Mouse (Mus musculus): ENCODE data around the gene Shroom3. TPM values are rescaled to one million over a fixed set of nuclear protein-coding genes. Genes with fewer than 3 reads are reported as not detected.
A peak's percentile ranks its signal among the peaks of the same experiment; 100 is the strongest.

Gene Shroom3
- total RNA-seq, 2 experiments from 2014 or later, result 8.5 to 9.7 TPM

- no peak for DNase-seq
Observed at GRCm38 (mm10) chr5:92698131-92698836, 15.0 kb downstream of the Shroom3 start.

- no peak for DNase-seq
Observed at GRCm38 (mm10) chr5:92698837-92699529, 15.7 kb downstream of the Shroom3 start.

- DNase-seq, result no peak
Observed at GRCm38 (mm10) chr5:92701750-92702149, 18.5 kb downstream of the Shroom3 start.

- DNase-seq, result no peak
Observed at GRCm38 (mm10) chr5:92703671-92704070, 20.4 kb downstream of the Shroom3 start.

GRCm38 (mm10) chr5:92707921-92708491, 24.8 kb downstream of the Shroom3 start:
- DNase-seq, result peak; percentile 35

GRCm38 (mm10) chr5:92710779-92711178, 27.5 kb downstream of the Shroom3 start:
- peak; percentile 54 for DNase-seq

GRCm38 (mm10) chr5:92711666-92712290, 28.5 kb downstream of the Shroom3 start:
- no peak for DNase-seq

GRCm38 (mm10) chr5:92712621-92713395, 29.6 kb downstream of the Shroom3 start:
- DNase-seq, result no peak

GRCm38 (mm10) chr5:92714886-92715285, 31.7 kb downstream of the Shroom3 start:
- DNase-seq, result no peak

GRCm38 (mm10) chr5:92715319-92715718, 32.1 kb downstream of the Shroom3 start:
- no peak for DNase-seq

GRCm38 (mm10) chr5:92715890-92716289, 32.7 kb downstream of the Shroom3 start:
- DNase-seq, result no peak

GRCm38 (mm10) chr5:92717666-92718360, 34.6 kb downstream of the Shroom3 start:
- DNase-seq, result no peak

GRCm38 (mm10) chr5:92718856-92719255, 35.6 kb downstream of the Shroom3 start:
- no peak for DNase-seq

GRCm38 (mm10) chr5:92721610-92722009, 38.4 kb downstream of the Shroom3 start:
- DNase-seq, result peak; percentile 17

- DNase-seq, result peak; percentile 69
Observed at GRCm38 (mm10) chr5:92725935-92726334, 42.7 kb downstream of the Shroom3 start.

GRCm38 (mm10) chr5:92728252-92728828, 45.1 kb downstream of the Shroom3 start:
- DNase-seq, result peak; percentile 46

GRCm38 (mm10) chr5:92729221-92729620, 46.0 kb downstream of the Shroom3 start:
- no peak for DNase-seq

GRCm38 (mm10) chr5:92741802-92742201, 58.6 kb downstream of the Shroom3 start:
- DNase-seq, result no peak

GRCm38 (mm10) chr5:92742701-92743100, 59.5 kb downstream of the Shroom3 start:
- no peak for DNase-seq

- no peak for DNase-seq
Observed at GRCm38 (mm10) chr5:92745390-92746253, 62.4 kb downstream of the Shroom3 start.

Data from adrenal gland, postnatal 10 days (tissue).